In the genomic region with DNA sequence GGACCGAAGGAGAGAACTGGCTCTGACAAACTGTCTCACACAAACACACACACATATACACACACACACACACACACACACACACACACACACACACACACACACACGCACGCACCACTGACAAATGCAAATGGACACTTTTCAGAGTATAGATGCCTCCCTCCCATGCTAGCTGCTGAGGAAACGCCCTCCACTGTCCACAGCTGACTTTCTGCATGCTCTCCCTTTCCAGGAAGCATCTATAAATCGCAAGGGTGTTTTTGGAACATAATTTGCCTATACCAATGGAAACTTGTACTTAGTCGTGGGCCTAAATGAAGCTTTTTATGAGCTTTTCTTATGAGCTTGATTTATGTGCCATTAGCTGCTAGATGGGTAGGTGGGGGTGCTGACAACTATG, we compare ENCODE assay signal across 15 mouse cellular contexts. TPM values are rescaled to one million over a fixed set of nuclear protein-coding genes. Genes with fewer than 3 reads are reported as not detected.
DNase-seq lines count a peak whose midpoint lies in the region; ATAC-seq and TF ChIP-seq lines count a peak whose summit lies in the region.
"Had no signal": no experiment of that assay in that cellular context is flagged by ENCODE, and none has a peak within 500 bp of the region (broad histone marks: within the 10 kb centered on the region; RNA-seq: fewer than 3 reads in every experiment).

No protein-coding gene starts in this region.

- peaks cover 10% of the 10 kb centered on the region for H3K4me1 ChIP-seq in heart, embryonic 16.5 days (ENCODE audit: control insufficient read depth, insufficient read depth, low read length)
- H3K4me1 ChIP-seq in stomach, embryonic 15.5 days: peaks cover 32% of the 10 kb centered on the region; the same call in 1 of the 2 replicates
- H3K4me1 ChIP-seq in stomach, postnatal 0 days (replicated peaks; ENCODE audit: control insufficient read depth, insufficient read depth): peaks cover 10% of the 10 kb centered on the region; the same call in 1 of the 2 replicates
- H3K4me1 ChIP-seq in liver, embryonic 12.5 days: peaks cover 40% of the 10 kb centered on the region

- intact Hi-C loops in heart, postnatal 25 days (cut with DNase I): no loop called here

- WGBS in heart, embryonic 16.5 days: 78% methylated on average over 6 of the region's 6 CpGs
- 63% methylated on average over 6 of the region's 6 CpGs for WGBS in stomach, embryonic 15.5 days
- 55% methylated on average over 6 of the region's 6 CpGs for WGBS in stomach, postnatal 0 days
- 48% methylated on average over 6 of the region's 6 CpGs for WGBS in liver, embryonic 12.5 days (ENCODE audit: insufficient replicate concordance)

- no peak for ATAC-seq in heart, embryonic 16.5 days (replicated peaks; ENCODE audit: extremely low read depth, insufficient read depth, low FRiP score)
- ATAC-seq in stomach, embryonic 15.5 days (ENCODE audit: insufficient read depth, low FRiP score, low read depth): no peak
- no peak for ATAC-seq in stomach, postnatal 0 days (ENCODE audit: low FRiP score, low TSS enrichment)
- no peak for ATAC-seq in liver, embryonic 12.5 days

- H3K4me2 ChIP-seq in heart, embryonic 16.5 days (ENCODE audit: low read depth, low read length): no peak overlapping the region
- H3K4me2 ChIP-seq in stomach, embryonic 15.5 days: no peak overlapping the region
- H3K4me2 ChIP-seq in stomach, postnatal 0 days (replicated peaks; ENCODE audit: low read depth): no peak overlapping the region
- H3K4me2 ChIP-seq in liver, embryonic 12.5 days: peak overlapping the region; percentile 42; the same call in 1 of the 2 replicates
- H3K4me2 ChIP-seq: hindbrain, embryonic 14.5 days had no signal

- no peak overlapping the region for H3K4me3 ChIP-seq in heart, embryonic 16.5 days (ENCODE audit: low read length)
- no peak overlapping the region for H3K4me3 ChIP-seq in stomach, embryonic 15.5 days (replicated peaks)
- no peak overlapping the region for H3K4me3 ChIP-seq in stomach, postnatal 0 days (ENCODE audit: low read depth, low read length)
- H3K4me3 ChIP-seq in liver, embryonic 12.5 days: no peak overlapping the region
- H3K4me3 ChIP-seq: layer of hippocampus, adult 2 months had no signal

- no peak for DNase-seq in heart, postnatal 25 days (ENCODE audit: low spot score)
- no peak for DNase-seq in stomach, postnatal 0 days (ENCODE audit: low spot score)
- DNase-seq in cerebellum, postnatal 14 days: no peak
- no peak for DNase-seq in adrenal gland, postnatal 4 days (ENCODE audit: low spot score in 2 of 2)
- DNase-seq: adrenal gland, adult 2 months; cerebellum, adult 8-10 months; kidney, adult 8-10 months; right cerebral cortex, postnatal 14 days had no signal

- peak overlapping the region; percentile 65 for H3K27ac ChIP-seq in heart, embryonic 16.5 days (ENCODE audit: low read length)
- peak overlapping the region; percentile 69; the same call in 1 of the 2 replicates for H3K27ac ChIP-seq in stomach, embryonic 15.5 days
- no peak overlapping the region for H3K27ac ChIP-seq in stomach, postnatal 0 days (replicated peaks)
- H3K27ac ChIP-seq in liver, embryonic 12.5 days: 0 out of 2 replicates have a peak overlapping the region, but pooled peaks have one; percentile 74
- H3K27ac ChIP-seq: hindbrain, embryonic 14.5 days; layer of hippocampus, adult 2 months had no signal

- no peak for TF ChIP-seq CTCF in stomach, postnatal 0 days (IDR thresholded peaks at IDR 0.05; ENCODE audit: low read depth)

- H3K9me3 ChIP-seq in heart, embryonic 16.5 days (replicated peaks; ENCODE audit: control insufficient read depth, low read length): peaks cover 2% of the 10 kb centered on the region; the same call in 1 of the 2 replicates
- H3K9me3 ChIP-seq in stomach, embryonic 15.5 days: no peaks in the 10 kb centered on the region; the same call in 1 of the 2 replicates
- no peaks in the 10 kb centered on the region for H3K9me3 ChIP-seq in stomach, postnatal 0 days (ENCODE audit: control insufficient read depth, low read length)
- 0 out of 2 replicates have a peak, but pooled peaks cover 3% of the 10 kb centered on the region for H3K9me3 ChIP-seq in liver, embryonic 12.5 days (replicated peaks)

- H3K9ac ChIP-seq in heart, embryonic 16.5 days (ENCODE audit: low read length): no peak overlapping the region
- H3K9ac ChIP-seq in stomach, embryonic 15.5 days: no peak overlapping the region
- no peak overlapping the region for H3K9ac ChIP-seq in stomach, postnatal 0 days (ENCODE audit: low read length)
- no peak overlapping the region for H3K9ac ChIP-seq in liver, embryonic 12.5 days
- H3K9ac ChIP-seq: hindbrain, embryonic 14.5 days had no signal

- H3K36me3 ChIP-seq in heart, embryonic 16.5 days (ENCODE audit: control insufficient read depth, insufficient read depth): no peaks in the 10 kb centered on the region
- no peaks in the 10 kb centered on the region for H3K36me3 ChIP-seq in stomach, embryonic 15.5 days
- H3K36me3 ChIP-seq in stomach, postnatal 0 days (ENCODE audit: control insufficient read depth, insufficient read depth, low read length): 0 out of 2 replicates have a peak, but pooled peaks cover 2% of the 10 kb centered on the region
- H3K36me3 ChIP-seq in liver, embryonic 12.5 days: 0 out of 2 replicates have a peak, but pooled peaks cover 2% of the 10 kb centered on the region

- no peak for TF ChIP-seq EP300 in stomach, postnatal 0 days (optimal IDR thresholded peaks at IDR 0.05)

- no peaks in the 10 kb centered on the region for H3K27me3 ChIP-seq in heart, embryonic 16.5 days (ENCODE audit: control insufficient read depth, insufficient read depth, low read length)
- no peaks in the 10 kb centered on the region for H3K27me3 ChIP-seq in stomach, embryonic 15.5 days (replicated peaks)
- no peaks in the 10 kb centered on the region for H3K27me3 ChIP-seq in stomach, postnatal 0 days (ENCODE audit: control insufficient read depth, insufficient read depth, low read length)
- H3K27me3 ChIP-seq in liver, embryonic 12.5 days (replicated peaks): no peaks in the 10 kb centered on the region

RNA-seq across cellular contexts. Expression of a gene that starts 45.5 kb away (rescaled TPM):
- not detected in 2 replicates for polyA plus RNA-seq in heart, embryonic 16.5 days (2015; fragmentation: Nextera tagmentation; extraction: Ambion mirVana)
- not detected for total RNA-seq in heart, postnatal 25 days (2021)
- polyA plus RNA-seq in stomach, embryonic 15.5 days (2015; fragmentation: Nextera tagmentation; extraction: Ambion mirVana): 0.84 TPM in 1 of 2 replicates, not detected in the other
- 0.38 TPM in 1 of 2 replicates, not detected in the other for polyA plus RNA-seq in stomach, postnatal 0 days (2015; fragmentation: Nextera tagmentation; extraction: Ambion mirVana)
- not detected in 2 replicates for polyA plus RNA-seq in liver, embryonic 12.5 days (2016; fragmentation: Nextera tagmentation; extraction: Ambion mirVana)
- not detected for total RNA-seq in adrenal gland, postnatal 4 days (2021)
- total RNA-seq: adrenal gland, adult 2 months; layer of hippocampus, adult 2 months had no signal
- polyA plus RNA-seq: adrenal gland, adult 2 months; gonadal fat pad, adult 2 months; hindbrain, embryonic 14.5 days; liver, embryonic 16.5 days had no signal

RNA-seq across cellular contexts. Expression of a gene that starts 46.1 kb away (rescaled TPM):
- polyA plus RNA-seq in heart, embryonic 16.5 days (2015; fragmentation: Nextera tagmentation; extraction: Ambion mirVana): 22.2 and 23.8 TPM in 2 replicates
- total RNA-seq in heart, postnatal 25 days (2021): 10 to 100 TPM; 21.3 to 22.6 TPM
- polyA plus RNA-seq in stomach, embryonic 15.5 days (2015; fragmentation: Nextera tagmentation; extraction: Ambion mirVana): 55.8 and 59.2 TPM in 2 replicates
- polyA plus RNA-seq in stomach, postnatal 0 days (2015; fragmentation: Nextera tagmentation; extraction: Ambion mirVana): 56.9 and 57.2 TPM in 2 replicates
- 14.3 and 14.6 TPM in 2 replicates for polyA plus RNA-seq in liver, embryonic 12.5 days (2016; fragmentation: Nextera tagmentation; extraction: Ambion mirVana)
- total RNA-seq in adrenal gland, postnatal 4 days (2021): 10 to 100 TPM; 36.3 to 43.3 TPM
